50 mouse cellular contexts compared by ENCODE assay signal in genomic region chr12:107491344-107491743, GRCm38 (mm10). TPM values are rescaled to one million over a fixed set of nuclear protein-coding genes. Genes with fewer than 3 reads are reported as not detected.
"Had no signal": no experiment of that assay in that cellular context is flagged by ENCODE, and none has a peak within 500 bp of the region (broad histone marks: within the 10 kb centered on the region; RNA-seq: fewer than 3 reads in every experiment).

No protein-coding gene starts in this region.

- DNase-seq: heart, postnatal 10 days; heart, postnatal 14 days; heart, postnatal 36 days; heart, postnatal 4 days; kidney, adult 11 months; kidney, adult 18-20 months; kidney, adult 2 months; kidney, adult 8-10 months; kidney, adult 9 months; kidney, postnatal 14 days; kidney, postnatal 25 days; kidney, postnatal 36 days; kidney, postnatal 4 days; layer of hippocampus, adult 9-11 months; layer of hippocampus, postnatal 36 days had no signal

- H3K4me2 ChIP-seq: heart, embryonic 11.5 days; heart, embryonic 12.5 days; heart, embryonic 13.5 days; heart, embryonic 15.5 days; hindbrain, embryonic 12.5 days; hindbrain, embryonic 13.5 days; hindbrain, embryonic 14.5 days; hindbrain, embryonic 15.5 days; intestine, embryonic 15.5 days; kidney, embryonic 15.5 days had no signal

- H3K4me3 ChIP-seq: heart, embryonic 10.5 days; heart, embryonic 12.5 days; heart, embryonic 13.5 days; heart, embryonic 15.5 days; hindbrain, embryonic 10.5 days; hindbrain, embryonic 12.5 days; hindbrain, embryonic 13.5 days; hindbrain, embryonic 15.5 days; intestine, embryonic 15.5 days; kidney, embryonic 15.5 days; layer of hippocampus, adult 2 months; left cerebral cortex, adult 2 months had no signal

- H3K27me3 ChIP-seq: heart, embryonic 15.5 days; hindbrain, embryonic 12.5 days; hindbrain, embryonic 13.5 days; hindbrain, embryonic 15.5 days; intestine, embryonic 15.5 days; kidney, embryonic 15.5 days had no signal

- ATAC-seq: hindbrain, embryonic 16.5 days; hindbrain, postnatal 0 days; inflammation-experienced regulatory T-cells, adult 6 months; intestine, embryonic 15.5 days; intestine, embryonic 16.5 days; intestine, postnatal 0 days had no signal

- H3K9ac ChIP-seq: heart, embryonic 12.5 days; heart, embryonic 13.5 days; heart, embryonic 15.5 days; hindbrain, embryonic 12.5 days; hindbrain, embryonic 13.5 days; hindbrain, embryonic 14.5 days; hindbrain, embryonic 15.5 days; intestine, embryonic 15.5 days; kidney, embryonic 15.5 days had no signal

- H3K27ac ChIP-seq: heart, embryonic 10.5 days; heart, embryonic 13.5 days; heart, embryonic 15.5 days; hindbrain, embryonic 10.5 days; hindbrain, embryonic 12.5 days; hindbrain, embryonic 13.5 days; hindbrain, embryonic 14.5 days; hindbrain, embryonic 15.5 days; hindbrain, postnatal 0 days; intestine, embryonic 15.5 days; kidney, embryonic 15.5 days; layer of hippocampus, adult 2 months; left cerebral cortex, adult 2 months had no signal

- H3K4me1 ChIP-seq: heart, embryonic 10.5 days; heart, embryonic 12.5 days; heart, embryonic 13.5 days; heart, embryonic 15.5 days; hindbrain, embryonic 10.5 days; hindbrain, embryonic 12.5 days; hindbrain, embryonic 13.5 days; hindbrain, embryonic 15.5 days; intestine, embryonic 15.5 days; kidney, embryonic 15.5 days had no signal

- H3K9me3 ChIP-seq: heart, embryonic 10.5 days; heart, embryonic 12.5 days; hindbrain, embryonic 12.5 days; hindbrain, embryonic 15.5 days; intestine, embryonic 15.5 days; kidney, embryonic 15.5 days had no signal

- H3K36me3 ChIP-seq: heart, embryonic 10.5 days; heart, embryonic 12.5 days; heart, embryonic 13.5 days; heart, embryonic 15.5 days; hindbrain, embryonic 10.5 days; hindbrain, embryonic 12.5 days; hindbrain, embryonic 13.5 days; hindbrain, embryonic 15.5 days; intestine, embryonic 15.5 days; kidney, embryonic 15.5 days had no signal

RNA-seq across cellular contexts. Expression of gene 3110018I06Rik, which starts 2.9 kb away (rescaled TPM):
- total RNA-seq: heart, postnatal 10 days; heart, postnatal 14 days; heart, postnatal 25 days; heart, postnatal 36 days; heart, postnatal 4 days; hematopoietic stem cell, adult 5-6 weeks; hindbrain, postnatal 0 days; layer of hippocampus, adult 18-20 months; layer of hippocampus, adult 2 months; layer of hippocampus, adult 8-10 months; layer of hippocampus, postnatal 10 days; layer of hippocampus, postnatal 14 days; layer of hippocampus, postnatal 25 days; layer of hippocampus, postnatal 36 days; left cerebral cortex, adult 18-20 months; left cerebral cortex, adult 2 months; left cerebral cortex, adult 8-10 months had no signal
- polyA plus RNA-seq: heart, embryonic 10.5 days; heart, embryonic 11.5 days; heart, embryonic 12.5 days; heart, embryonic 13.5 days; heart, embryonic 14.5 days; heart, embryonic 15.5 days; heart, postnatal 0 days; hindbrain, embryonic 10.5 days; hindbrain, embryonic 11.5 days; hindbrain, embryonic 12.5 days; hindbrain, embryonic 13.5 days; hindbrain, embryonic 14.5 days; hindbrain, embryonic 15.5 days; hindbrain, embryonic 16.5 days; hindbrain, postnatal 0 days; inflammation-experienced regulatory T-cells, adult 6 months; intestine, embryonic 14.5 days; intestine, embryonic 15.5 days; intestine, embryonic 16.5 days; intestine, postnatal 0 days; kidney, adult 2 months; kidney, embryonic 14.5 days; kidney, embryonic 15.5 days; kidney, embryonic 16.5 days; large intestine, adult 2 months had no signal
